Mouse (Mus musculus) forebrain, embryonic 10.5 days (tissue): ENCODE measurements around the gene Matn4. TPM values are rescaled to one million over a fixed set of nuclear protein-coding genes. Genes with fewer than 3 reads are reported as not detected.

Experiments
- microRNA-seq: library from miRNA; unstranded; fragments of <30 nt; microRNA quantifications from one replicate; pipeline ENCODE4, GENCODE M21; 2017
- polyA plus RNA-seq: library from polyadenylated mRNA; unstranded; fragments of >200 nt; fragmentation: Nextera tagmentation; extraction: Ambion mirVana; gene quantifications from 2 replicates; pipeline ENCODE4 v1.2.1, GENCODE M21; 2016

Matn4 gene
- polyA plus RNA-seq, 1 experiment from 2014 or later: not detected

Small RNA genes lying within 50 kb of the gene (microRNA-seq; reads per million reads assigned to microRNA genes)
- not detected for gene Mir7678

Other genes with a start within 250 kb of the Matn4 start
- not detected in 2 replicates for gene Kcns1, start 234.0 kb downstream of the Matn4 start, polyA plus RNA-seq
- gene Wfdc5, start 222.4 kb downstream of the Matn4 start, polyA plus RNA-seq: not detected in 2 replicates
- not detected in 2 replicates for gene Wfdc12, start 214.6 kb downstream of the Matn4 start, polyA plus RNA-seq
- gene Wfdc15a, start 205.0 kb downstream of the Matn4 start, polyA plus RNA-seq: not detected in 2 replicates
- not detected in 2 replicates for gene Wfdc15b, start 183.5 kb downstream of the Matn4 start, polyA plus RNA-seq
- gene Svs2, start 166.7 kb downstream of the Matn4 start, polyA plus RNA-seq: not detected in 2 replicates
- gene Svs3b, start 148.5 kb downstream of the Matn4 start, polyA plus RNA-seq: not detected in 2 replicates
- gene Svs4, start 126.7 kb downstream of the Matn4 start, polyA plus RNA-seq: not detected in 2 replicates
- not detected in 2 replicates for gene Svs3a, start 115.9 kb downstream of the Matn4 start, polyA plus RNA-seq
- not detected in 2 replicates for gene Svs6, start 88.4 kb downstream of the Matn4 start, polyA plus RNA-seq
- gene Svs5, start 72.4 kb downstream of the Matn4 start, polyA plus RNA-seq: not detected in 2 replicates
- gene Slpi, start 16.1 kb downstream of the Matn4 start, polyA plus RNA-seq: 0.22 and 0.36 TPM in 2 replicates
- not detected in 2 replicates for gene Rbpjl, start 2.0 kb downstream of the Matn4 start, polyA plus RNA-seq
- gene Sdc4, start 38.7 kb upstream of the Matn4 start, polyA plus RNA-seq: 19.6 and 22.7 TPM in 2 replicates
- gene Sys1, start 51.8 kb upstream of the Matn4 start, polyA plus RNA-seq: 57.9 and 59.5 TPM in 2 replicates
- gene Gm20458, start 55.8 kb upstream of the Matn4 start, polyA plus RNA-seq: 2.0 and 3.0 TPM in 2 replicates
- not detected in 2 replicates for gene Trp53tg5, start 68.6 kb upstream of the Matn4 start, polyA plus RNA-seq
- gene Dbndd2, start 80.9 kb upstream of the Matn4 start, polyA plus RNA-seq: 3.1 and 4.8 TPM in 2 replicates
- 38.5 and 42.0 TPM in 2 replicates for gene Pigt, start 92.4 kb upstream of the Matn4 start, polyA plus RNA-seq
- 57.8 and 71.3 TPM in 2 replicates for gene Wfdc2, start 157.3 kb upstream of the Matn4 start, polyA plus RNA-seq
- not detected in 2 replicates for gene Spint3, start 168.3 kb upstream of the Matn4 start, polyA plus RNA-seq
- gene Wfdc6a, start 180.3 kb upstream of the Matn4 start, polyA plus RNA-seq: not detected in 2 replicates
- not detected in 2 replicates for gene Eppin, start 188.4 kb upstream of the Matn4 start, polyA plus RNA-seq
- gene Wfdc6b, start 208.4 kb upstream of the Matn4 start, polyA plus RNA-seq: not detected in 2 replicates
- gene Wfdc8, start 208.5 kb upstream of the Matn4 start, polyA plus RNA-seq: not detected in 2 replicates
- not detected in 2 replicates for gene Wfdc16, start 233.6 kb upstream of the Matn4 start, polyA plus RNA-seq